Mouse (Mus musculus) lung, postnatal 25 days (tissue): ENCODE results near the gene Msh5.
A peak's percentile ranks its signal among the peaks of the same experiment; 100 is the strongest.
"Not testable (repeated sequence)": the region's sequence is repeated elsewhere in the genome, so short reads cannot be mapped to it uniquely, and the experiment has no call there.

Source experiments
- DNase-seq: peaks from one replicate; pipeline ENCODE4 v3.0.0; 2022; ENCODE audit warnings: low spot score

The Msh5 gene

GRCm38 (mm10) chr17:35023756-35024155 lies 22.8 kb downstream of the Msh5 start:
- DNase-seq = no peak

- no peak for DNase-seq
Observed at GRCm38 (mm10) chr17:35023221-35023620, 23.3 kb downstream of the Msh5 start.

- DNase-seq = no peak
Observed at GRCm38 (mm10) chr17:35022541-35023060, 23.9 kb downstream of the Msh5 start.

- peak; percentile 75 for DNase-seq
Observed at GRCm38 (mm10) chr17:35021842-35022477, 24.6 kb downstream of the Msh5 start.

- peak; percentile 88 for DNase-seq
Observed at GRCm38 (mm10) chr17:35021163-35021808, 25.3 kb downstream of the Msh5 start.

- DNase-seq = no peak
Observed at GRCm38 (mm10) chr17:35020551-35020950, 26.0 kb downstream of the Msh5 start.

GRCm38 (mm10) chr17:35019894-35020293 lies 26.7 kb downstream of the Msh5 start:
- DNase-seq = no peak

GRCm38 (mm10) chr17:35018171-35018570 lies 28.4 kb downstream of the Msh5 start:
- no peak for DNase-seq

- DNase-seq = no peak
Observed at GRCm38 (mm10) chr17:35017706-35018030, 28.9 kb downstream of the Msh5 start.

- no peak for DNase-seq
Observed at GRCm38 (mm10) chr17:35016791-35017705, 29.5 kb downstream of the Msh5 start.

GRCm38 (mm10) chr17:35016376-35016775 lies 30.2 kb downstream of the Msh5 start, which contains the start of gene Vwa7:
Vwa7 (plus strand) TSS chr17:35016579.
- no peak for DNase-seq

GRCm38 (mm10) chr17:35015296-35015695 lies 31.2 kb downstream of the Msh5 start:
- no peak for DNase-seq

- DNase-seq = no peak
Observed at GRCm38 (mm10) chr17:35013221-35013620, 33.3 kb downstream of the Msh5 start.

GRCm38 (mm10) chr17:35012430-35012829 lies 34.1 kb downstream of the Msh5 start:
- DNase-seq = no peak

- no peak for DNase-seq
Observed at GRCm38 (mm10) chr17:35011440-35011839, 35.1 kb downstream of the Msh5 start.

GRCm38 (mm10) chr17:35009586-35009985 lies 37.0 kb downstream of the Msh5 start:
- DNase-seq = no peak

- no peak for DNase-seq
Observed at GRCm38 (mm10) chr17:35007387-35007991, 39.1 kb downstream of the Msh5 start.

- not testable (repeated sequence) for DNase-seq
Observed at GRCm38 (mm10) chr17:35005902-35006301, 40.6 kb downstream of the Msh5 start.

GRCm38 (mm10) chr17:35005158-35005557 lies 41.4 kb downstream of the Msh5 start:
- no peak for DNase-seq

GRCm38 (mm10) chr17:35004075-35004717 lies 42.3 kb downstream of the Msh5 start:
- no peak for DNase-seq

- no peak for DNase-seq
Observed at GRCm38 (mm10) chr17:35003022-35003838, 43.3 kb downstream of the Msh5 start.
